Mouse (Mus musculus): ENCODE data around the gene Blmh. TPM values are rescaled to one million over a fixed set of nuclear protein-coding genes. Genes with fewer than 3 reads are reported as not detected.

Blmh gene
- polyA plus RNA-seq, 1 experiment from 2014 or later = 119 TPM

- Histone ChIP-seq H3K27ac (ENCODE audit: low read length) (no peak overlapping the region), H3K9me3 (ENCODE audit: control insufficient read depth, low read length) (no peaks in the 10 kb centered on the region), H3K4me2 (ENCODE audit: low read depth, low read length) (no peak overlapping the region), H3K9ac (ENCODE audit: low read depth, low read length) (no peak overlapping the region), H3K36me3 (ENCODE audit: control insufficient read depth, insufficient read depth, low read length) (no peaks in the 10 kb centered on the region), H3K4me3 (ENCODE audit: low read length) (no peak overlapping the region), H3K27me3 (replicated peaks; ENCODE audit: control insufficient read depth, insufficient read depth, low read length) (no peaks in the 10 kb centered on the region), H3K4me1 (ENCODE audit: control insufficient read depth, insufficient read depth, low read length) (peaks cover 22% of the 10 kb centered on the region; the same call in 1 of the 2 replicates)
- 37% methylated on average over 6 of the region's 6 CpGs for WGBS
- no peak for ATAC-seq
Observed at GRCm38 (mm10) chr11:76896360-76896759, 28.2 kb upstream of the Blmh start.

- no peak overlapping the region for H3K27ac ChIP-seq (ENCODE audit: low read length)
- ATAC-seq = no peak
- 32% methylated on average over 1 of the region's 1 CpGs for whole genome bisulfite sequencing
Observed at GRCm38 (mm10) chr11:76897126-76897525, 27.5 kb upstream of the Blmh start.

GRCm38 (mm10) chr11:76897871-76898270 is 26.7 kb upstream of the Blmh start:
- WGBS = 46% methylated on average over 3 of the region's 3 CpGs
- 0 out of 2 replicates have a peak overlapping the region, but pooled peaks have one; percentile 9 for H3K27ac ChIP-seq (ENCODE audit: low read length)
- no peak overlapping the region for H3K9ac ChIP-seq (ENCODE audit: low read depth, low read length)
- no peak for ATAC-seq
- no peaks in the 10 kb centered on the region for H3K36me3 ChIP-seq (ENCODE audit: control insufficient read depth, insufficient read depth, low read length)
- H3K4me3 ChIP-seq (ENCODE audit: low read length) = no peak overlapping the region
- H3K27me3 ChIP-seq (replicated peaks; ENCODE audit: control insufficient read depth, insufficient read depth, low read length) = no peaks in the 10 kb centered on the region
- no peaks in the 10 kb centered on the region for H3K9me3 ChIP-seq (ENCODE audit: control insufficient read depth, low read length)
- no peak overlapping the region for H3K4me2 ChIP-seq (ENCODE audit: low read depth, low read length)
- H3K4me1 ChIP-seq (ENCODE audit: control insufficient read depth, insufficient read depth, low read length) = peaks cover 22% of the 10 kb centered on the region; the same call in 1 of the 2 replicates

More at GRCm38 (mm10) chr11:76897126-76897525, 27.5 kb upstream of the Blmh start:
- peaks cover 22% of the 10 kb centered on the region; the same call in 1 of the 2 replicates for H3K4me1 ChIP-seq (ENCODE audit: control insufficient read depth, insufficient read depth, low read length)
- H3K9ac ChIP-seq (ENCODE audit: low read depth, low read length) = no peak overlapping the region
- H3K4me2 ChIP-seq (ENCODE audit: low read depth, low read length) = no peak overlapping the region
- no peaks in the 10 kb centered on the region for H3K36me3 ChIP-seq (ENCODE audit: control insufficient read depth, insufficient read depth, low read length)
- H3K27me3 ChIP-seq (replicated peaks; ENCODE audit: control insufficient read depth, insufficient read depth, low read length) = no peaks in the 10 kb centered on the region
- no peaks in the 10 kb centered on the region for H3K9me3 ChIP-seq (ENCODE audit: control insufficient read depth, low read length)
- H3K4me3 ChIP-seq (ENCODE audit: low read length) = no peak overlapping the region

GRCm38 (mm10) chr11:76898751-76899150 is 25.9 kb upstream of the Blmh start:
- Histone ChIP-seq H3K27ac (ENCODE audit: low read length) (no peak overlapping the region), H3K4me2 (ENCODE audit: low read depth, low read length) (no peak overlapping the region), H3K4me1 (ENCODE audit: control insufficient read depth, insufficient read depth, low read length) (peaks cover 15% of the 10 kb centered on the region; the same call in 1 of the 2 replicates), H3K9me3 (ENCODE audit: control insufficient read depth, low read length) (no peaks in the 10 kb centered on the region), H3K36me3 (ENCODE audit: control insufficient read depth, insufficient read depth, low read length) (no peaks in the 10 kb centered on the region), H3K4me3 (ENCODE audit: low read length) (no peak overlapping the region), H3K9ac (ENCODE audit: low read depth, low read length) (no peak overlapping the region), H3K27me3 (replicated peaks; ENCODE audit: control insufficient read depth, insufficient read depth, low read length) (no peaks in the 10 kb centered on the region)
- ATAC-seq = no peak
- WGBS = 90% methylated on average over 3 of the region's 3 CpGs

- WGBS = 60% methylated on average over 5 of the region's 5 CpGs
- ATAC-seq = peak; percentile 40; the same call in 1 of the 2 replicates
Observed at GRCm38 (mm10) chr11:76899758-76900738, 24.6 kb upstream of the Blmh start.

GRCm38 (mm10) chr11:76901579-76902361 is 22.8 kb upstream of the Blmh start, which contains the start of gene Tmigd1:
Tmigd1 (plus strand) TSS chr11:76902159.
- 55% methylated on average over 7 of the region's 7 CpGs for WGBS

More at GRCm38 (mm10) chr11:76899758-76900738, 24.6 kb upstream of the Blmh start:
- Histone ChIP-seq H3K36me3 (ENCODE audit: control insufficient read depth, insufficient read depth, low read length) (no peaks in the 10 kb centered on the region), H3K4me2 (ENCODE audit: low read depth, low read length) (no peak overlapping the region), H3K9me3 (ENCODE audit: control insufficient read depth, low read length) (no peaks in the 10 kb centered on the region), H3K4me3 (ENCODE audit: low read length) (no peak overlapping the region), H3K27me3 (replicated peaks; ENCODE audit: control insufficient read depth, insufficient read depth, low read length) (no peaks in the 10 kb centered on the region), H3K27ac (ENCODE audit: low read length) (no peak overlapping the region), H3K9ac (ENCODE audit: low read depth, low read length) (no peak overlapping the region), H3K4me1 (ENCODE audit: control insufficient read depth, insufficient read depth, low read length) (peaks cover 11% of the 10 kb centered on the region; the same call in 1 of the 2 replicates)

GRCm38 (mm10) chr11:76904340-76904739 is 20.3 kb upstream of the Blmh start:
- ATAC-seq = no peak
- no peak overlapping the region for H3K27ac ChIP-seq (ENCODE audit: low read length)
- no peaks in the 10 kb centered on the region for H3K36me3 ChIP-seq (ENCODE audit: control insufficient read depth, insufficient read depth, low read length)
- H3K4me1 ChIP-seq (ENCODE audit: control insufficient read depth, insufficient read depth, low read length) = no peaks in the 10 kb centered on the region
- no peak overlapping the region for H3K4me2 ChIP-seq (ENCODE audit: low read depth, low read length)
- 74% methylated on average over 2 of the region's 2 CpGs for WGBS
- H3K9ac ChIP-seq (ENCODE audit: low read depth, low read length) = no peak overlapping the region
- H3K27me3 ChIP-seq (replicated peaks; ENCODE audit: control insufficient read depth, insufficient read depth, low read length) = no peaks in the 10 kb centered on the region
- no peaks in the 10 kb centered on the region for H3K9me3 ChIP-seq (ENCODE audit: control insufficient read depth, low read length)
- no peak overlapping the region for H3K4me3 ChIP-seq (ENCODE audit: low read length)

More at GRCm38 (mm10) chr11:76901579-76902361, 22.8 kb upstream of the Blmh start, which contains the start of gene Tmigd1:
- peak; percentile 72 for ATAC-seq
- Histone ChIP-seq H3K4me3 (ENCODE audit: low read length) (no peak within 1 kb of the TSS), H3K4me2 (ENCODE audit: low read depth, low read length) (no peak within 1 kb of the TSS), H3K4me1 (ENCODE audit: control insufficient read depth, insufficient read depth, low read length) (peaks cover 7% of the 10 kb centered on the region; the same call in 1 of the 2 replicates), H3K9ac (ENCODE audit: low read depth, low read length) (no peak within 1 kb of the TSS), H3K27me3 (replicated peaks; ENCODE audit: control insufficient read depth, insufficient read depth, low read length) (no peaks in the 10 kb centered on the region), H3K27ac (ENCODE audit: low read length) (no peak within 1 kb of the TSS), H3K36me3 (ENCODE audit: control insufficient read depth, insufficient read depth, low read length) (no peaks in the 10 kb centered on the region), H3K9me3 (ENCODE audit: control insufficient read depth, low read length) (no peaks in the 10 kb centered on the region)

GRCm38 (mm10) chr11:76908651-76909050 is 16.0 kb upstream of the Blmh start:
- Histone ChIP-seq H3K4me3 (ENCODE audit: low read length) (no peak overlapping the region), H3K27me3 (replicated peaks; ENCODE audit: control insufficient read depth, insufficient read depth, low read length) (no peaks in the 10 kb centered on the region), H3K4me1 (ENCODE audit: control insufficient read depth, insufficient read depth, low read length) (peaks cover 5% of the 10 kb centered on the region; the same call in 1 of the 2 replicates), H3K9ac (ENCODE audit: low read depth, low read length) (no peak overlapping the region), H3K9me3 (ENCODE audit: control insufficient read depth, low read length) (no peaks in the 10 kb centered on the region), H3K4me2 (ENCODE audit: low read depth, low read length) (no peak overlapping the region), H3K27ac (ENCODE audit: low read length) (no peak overlapping the region), H3K36me3 (ENCODE audit: control insufficient read depth, insufficient read depth, low read length) (no peaks in the 10 kb centered on the region)
- no peak for ATAC-seq
- 89% methylated on average over 7 of the region's 7 CpGs for WGBS

All from intestine, embryonic 16.5 days (tissue).